Mouse (Mus musculus) ovary, postnatal 10 days (tissue): Measurements from ENCODE around the gene Frem2.

ENCODE experiments used
- DNase-seq: peaks from one replicate; pipeline ENCODE4 v3.0.0; 2022; ENCODE audit warnings: low spot score

Gene Frem2

GRCm38 (mm10) chr3:53656878-53657561 lies at the start of gene Frem2:
Gene Frem2 (minus strand): TSS chr3:53657355.
- peak; percentile 30 for DNase-seq

- no peak for DNase-seq
These were observed 48.9 kb upstream of the Frem2 start for GRCm38 (mm10) chr3:53705992-53706495.

- no peak for DNase-seq
These were observed 46.0 kb upstream of the Frem2 start for GRCm38 (mm10) chr3:53703126-53703505.

- DNase-seq: no peak
These were observed 45.4 kb upstream of the Frem2 start for GRCm38 (mm10) chr3:53702421-53703125.

GRCm38 (mm10) chr3:53701940-53702339 lies 44.8 kb upstream of the Frem2 start:
- DNase-seq: no peak

- DNase-seq: no peak
These were observed 30.6 kb upstream of the Frem2 start for GRCm38 (mm10) chr3:53687776-53688175.

GRCm38 (mm10) chr3:53682244-53682643 lies 25.1 kb upstream of the Frem2 start:
- no peak for DNase-seq

GRCm38 (mm10) chr3:53680816-53681215 lies 23.7 kb upstream of the Frem2 start:
- DNase-seq: no peak

- DNase-seq: no peak
These were observed 17.1 kb upstream of the Frem2 start for GRCm38 (mm10) chr3:53674225-53674624.

GRCm38 (mm10) chr3:53669736-53670135 lies 12.6 kb upstream of the Frem2 start:
- DNase-seq: no peak

GRCm38 (mm10) chr3:53657744-53658534 lies 784 bp upstream of the Frem2 start:
- no peak for DNase-seq

GRCm38 (mm10) chr3:53656328-53656877 lies 752 bp downstream of the Frem2 start:
- DNase-seq: no peak

- no peak for DNase-seq
These were observed 1.8 kb downstream of the Frem2 start for GRCm38 (mm10) chr3:53655343-53655742.

GRCm38 (mm10) chr3:53650003-53650748 lies 7.0 kb downstream of the Frem2 start:
- no peak for DNase-seq

GRCm38 (mm10) chr3:53649425-53649824 lies 7.7 kb downstream of the Frem2 start:
- DNase-seq: no peak

- DNase-seq: no peak
These were observed 8.3 kb downstream of the Frem2 start for GRCm38 (mm10) chr3:53648902-53649301.

- no peak for DNase-seq
These were observed 21.2 kb downstream of the Frem2 start for GRCm38 (mm10) chr3:53635948-53636347.

- DNase-seq: no peak
These were observed 26.0 kb downstream of the Frem2 start for GRCm38 (mm10) chr3:53631126-53631525.

GRCm38 (mm10) chr3:53630630-53631029 lies 26.5 kb downstream of the Frem2 start:
- no peak for DNase-seq

GRCm38 (mm10) chr3:53629966-53630365 lies 27.2 kb downstream of the Frem2 start:
- DNase-seq: no peak

- DNase-seq: no peak
These were observed 33.9 kb downstream of the Frem2 start for GRCm38 (mm10) chr3:53623222-53623621.

- DNase-seq: no peak
These were observed 36.2 kb downstream of the Frem2 start for GRCm38 (mm10) chr3:53620978-53621377.
